Mouse (Mus musculus) intestine, embryonic 16.5 days (tissue): ENCODE results near the gene Satb2. TPM values are rescaled to one million over a fixed set of nuclear protein-coding genes. Genes with fewer than 3 reads are reported as not detected.

Experiments used
- ATAC-seq: fragments of 200-750 bp; cut with Nextera tagmentation; 2 replicates; pipeline ENCODE4 v1.8.0; 2017; ENCODE audit warnings: moderate TSS enrichment, moderate library complexity
- H3K27ac ChIP-seq: fragments of 300-500 bp; sonication (generic); 2 replicates; pipeline ENCODE4 v1.5.1; 2014; ENCODE audit warnings: mild to moderate bottlenecking, low read length
- H3K27me3 ChIP-seq: fragments of 300-500 bp; sonication (generic); replicated peaks from 2 replicates; pipeline ENCODE4 v1.6.1; 2014; ENCODE audit warnings: low read length, control low read depth, mixed read lengths; ENCODE audit not compliant: control insufficient read depth, insufficient read depth
- H3K36me3 ChIP-seq: fragments of 300-500 bp; sonication (generic); 2 replicates; pipeline ENCODE4 v1.6.1; 2014; ENCODE audit warnings: low read length, control low read depth; ENCODE audit not compliant: control insufficient read depth, insufficient read depth
- H3K4me1 ChIP-seq: fragments of 300-500 bp; sonication (generic); 2 replicates; pipeline ENCODE4 v1.6.1; 2014; ENCODE audit warnings: low read length, control low read depth, mixed read lengths; ENCODE audit not compliant: control insufficient read depth, insufficient read depth
- H3K4me2 ChIP-seq: fragments of 300-500 bp; sonication (generic); 2 replicates; pipeline ENCODE4 v1.6.1; 2014; ENCODE audit warnings: low read depth, low read length, control low read depth
- H3K4me3 ChIP-seq: fragments of 300-500 bp; sonication (generic); 2 replicates; pipeline ENCODE4 v1.5.1; 2014; ENCODE audit warnings: mild to moderate bottlenecking, low read length
- H3K9ac ChIP-seq: fragments of 300-500 bp; sonication (generic); 2 replicates; pipeline ENCODE4 v1.6.1; 2014; ENCODE audit warnings: low read depth, low read length
- H3K9me3 ChIP-seq: fragments of 300-500 bp; sonication (generic); 2 replicates; pipeline ENCODE4 v1.6.1; 2016; ENCODE audit warnings: low read length, control low read depth; ENCODE audit not compliant: control insufficient read depth
- WGBS: fragments of 180-500 bp; shearing (Covaris S2); extraction: QIAGEN DNeasy Blood & Tissue Kit; methylation state at CpG from one replicate; pipeline ENCODE4 v1.1.7; 2014; 5-methylcytosine and 5-hydroxymethylcytosine counted together
- polyA plus RNA-seq: library from polyadenylated mRNA; unstranded; fragments of >200 nt; fragmentation: Nextera tagmentation; extraction: Ambion mirVana; gene quantifications from 2 replicates; pipeline ENCODE4 v1.2.1, GENCODE M21; 2015

Satb2 gene
- polyA plus RNA-seq, 1 experiment from 2014 or later: 2.1 TPM

GRCm38 (mm10) chr1:56969364-56970360 is 8.8 kb downstream of the Satb2 start:
- ATAC-seq: peak; percentile 80
- peak overlapping the region; percentile 39 for H3K27ac ChIP-seq
- H3K9ac ChIP-seq: peak overlapping the region; percentile 32
- no peaks in the 10 kb centered on the region for H3K9me3 ChIP-seq
- H3K36me3 ChIP-seq: no peaks in the 10 kb centered on the region
- 5% methylated on average over 47 of the region's 47 CpGs for WGBS
- 0 out of 2 replicates have a peak, but pooled peaks cover 2% of the 10 kb centered on the region for H3K27me3 ChIP-seq
- H3K4me2 ChIP-seq: peak overlapping the region; percentile 93
- 0 out of 2 replicates have a peak, but pooled peaks cover 7% of the 10 kb centered on the region for H3K4me1 ChIP-seq
- peak overlapping the region; percentile 87 for H3K4me3 ChIP-seq

GRCm38 (mm10) chr1:56965879-56966579 is 12.4 kb downstream of the Satb2 start:
- Histone ChIP-seq H3K27me3 (0 out of 2 replicates have a peak, but pooled peaks cover 2% of the 10 kb centered on the region), H3K36me3 (no peaks in the 10 kb centered on the region), H3K4me3 (no peak overlapping the region), H3K27ac (no peak overlapping the region), H3K9ac (no peak overlapping the region), H3K4me2 (no peak overlapping the region), H3K4me1 (0 out of 2 replicates have a peak, but pooled peaks cover 7% of the 10 kb centered on the region), H3K9me3 (no peaks in the 10 kb centered on the region)
- no peak for ATAC-seq
- WGBS: 50% methylated on average over 3 of the region's 3 CpGs

DNA sequence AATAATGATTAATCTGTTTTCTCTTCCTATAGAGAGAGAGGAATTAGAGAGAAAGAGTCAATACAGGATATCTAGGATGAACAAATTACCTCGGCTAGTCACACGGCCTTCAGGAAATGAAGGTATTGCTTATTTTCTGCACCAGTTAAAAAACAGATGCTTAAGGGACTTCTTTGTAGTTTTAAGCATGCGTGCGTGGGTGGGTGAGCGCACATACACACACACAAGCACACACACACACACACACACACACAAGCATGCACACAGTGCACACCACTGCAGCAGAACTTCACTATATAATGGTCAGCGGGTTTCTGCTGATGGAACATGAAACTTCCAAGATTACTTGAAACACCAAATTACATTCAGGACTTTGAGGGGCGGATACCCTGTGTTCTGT is 14.0 kb downstream of the Satb2 start:
- H3K9ac ChIP-seq: no peak overlapping the region
- H3K27me3 ChIP-seq: no peaks in the 10 kb centered on the region
- H3K4me3 ChIP-seq: no peak overlapping the region
- no peak for ATAC-seq
- no peak overlapping the region for H3K27ac ChIP-seq
- H3K9me3 ChIP-seq: no peaks in the 10 kb centered on the region
- no peaks in the 10 kb centered on the region for H3K4me1 ChIP-seq
- 79% methylated on average over 7 of the region's 7 CpGs for WGBS
- no peak overlapping the region for H3K4me2 ChIP-seq
- no peaks in the 10 kb centered on the region for H3K36me3 ChIP-seq

- ATAC-seq: no peak
- H3K4me2 ChIP-seq: no peak overlapping the region
- H3K9ac ChIP-seq: no peak overlapping the region
- H3K4me3 ChIP-seq: no peak overlapping the region
- no peaks in the 10 kb centered on the region for H3K36me3 ChIP-seq
- no peaks in the 10 kb centered on the region for H3K4me1 ChIP-seq
- no peaks in the 10 kb centered on the region for H3K9me3 ChIP-seq
- no peak overlapping the region for H3K27ac ChIP-seq
- 84% methylated on average over 4 of the region's 4 CpGs for WGBS
- H3K27me3 ChIP-seq: no peaks in the 10 kb centered on the region
Observed at GRCm38 (mm10) chr1:56963291-56963690, 15.2 kb downstream of the Satb2 start.

DNA sequence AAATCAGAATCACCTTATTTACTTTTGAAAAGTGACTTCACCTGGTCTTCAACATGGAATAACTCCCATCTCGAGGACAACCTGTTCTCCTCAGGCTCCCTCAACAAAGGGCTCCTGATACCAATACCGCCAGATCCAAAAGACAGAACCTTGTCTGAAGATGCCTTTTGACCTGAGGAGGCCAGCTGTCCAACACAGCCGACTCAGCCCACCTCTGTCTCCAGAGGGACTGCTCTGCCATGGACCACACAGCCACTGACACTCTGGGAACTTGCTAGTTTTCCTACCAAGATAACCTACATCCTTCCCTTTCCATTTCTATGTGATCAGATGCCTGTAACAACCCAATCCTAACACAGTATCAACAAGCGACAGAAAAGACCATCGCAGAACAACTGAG is 19.5 kb downstream of the Satb2 start:
- H3K27me3 ChIP-seq: no peaks in the 10 kb centered on the region
- H3K27ac ChIP-seq: no peak overlapping the region
- no peaks in the 10 kb centered on the region for H3K4me1 ChIP-seq
- H3K4me2 ChIP-seq: no peak overlapping the region
- H3K9ac ChIP-seq: no peak overlapping the region
- no peak for ATAC-seq
- H3K4me3 ChIP-seq: no peak overlapping the region
- H3K9me3 ChIP-seq: no peaks in the 10 kb centered on the region
- no peaks in the 10 kb centered on the region for H3K36me3 ChIP-seq
- WGBS: 89% methylated on average over 5 of the region's 5 CpGs

DNA sequence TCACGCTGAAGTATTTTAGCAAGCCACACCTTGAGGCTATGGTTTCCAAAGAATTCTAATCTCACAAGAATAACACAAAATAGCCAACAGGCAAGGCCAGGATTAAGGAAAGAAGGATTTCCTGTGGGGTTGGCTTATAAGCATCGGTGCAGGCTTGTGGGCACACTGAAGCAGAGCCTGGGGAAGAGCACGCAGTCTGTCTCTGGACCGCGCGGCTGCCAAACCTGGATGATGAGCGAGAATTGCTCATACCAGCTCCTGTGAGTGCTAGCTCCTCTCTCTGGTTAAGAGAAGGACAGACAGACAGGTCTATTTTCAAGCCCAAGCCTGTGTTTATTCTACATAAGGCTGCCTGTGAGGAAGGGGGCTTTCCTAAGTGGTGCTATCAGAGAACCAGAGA is 20.5 kb downstream of the Satb2 start:
- WGBS: 91% methylated on average over 7 of the region's 7 CpGs

DNA sequence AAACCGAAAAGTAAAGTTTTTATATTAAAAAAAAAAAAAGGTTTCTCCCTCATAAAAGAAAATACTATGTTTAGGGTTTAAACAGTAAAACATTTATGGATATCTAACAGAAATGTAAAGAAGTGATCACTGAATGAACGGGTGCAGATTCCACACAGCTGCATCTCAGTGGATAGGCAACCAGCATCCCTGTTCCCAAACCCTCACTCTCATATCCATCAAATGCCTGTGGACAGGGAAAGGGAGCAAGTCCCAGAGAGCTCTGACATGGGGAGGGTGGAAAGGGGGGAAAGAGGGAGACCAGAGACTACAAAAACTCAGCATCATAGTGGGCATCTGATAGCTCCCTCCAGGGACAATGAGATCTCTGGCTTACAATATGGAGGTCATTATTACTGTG is 21.6 kb downstream of the Satb2 start:
- Histone ChIP-seq H3K9me3 (no peaks in the 10 kb centered on the region), H3K36me3 (no peaks in the 10 kb centered on the region), H3K4me2 (no peak overlapping the region), H3K4me1 (no peaks in the 10 kb centered on the region), H3K27ac (no peak overlapping the region), H3K9ac (no peak overlapping the region), H3K27me3 (no peaks in the 10 kb centered on the region), H3K4me3 (no peak overlapping the region)
- 85% methylated on average over 2 of the region's 2 CpGs for WGBS
- ATAC-seq: no peak

More for the DNA sequence above, 20.5 kb downstream of the Satb2 start:
- no peaks in the 10 kb centered on the region for H3K27me3 ChIP-seq
- no peak overlapping the region for H3K4me3 ChIP-seq
- no peak overlapping the region for H3K27ac ChIP-seq
- no peaks in the 10 kb centered on the region for H3K9me3 ChIP-seq
- no peaks in the 10 kb centered on the region for H3K36me3 ChIP-seq
- H3K4me1 ChIP-seq: no peaks in the 10 kb centered on the region
- H3K9ac ChIP-seq: no peak overlapping the region
- ATAC-seq: no peak
- H3K4me2 ChIP-seq: no peak overlapping the region

DNA sequence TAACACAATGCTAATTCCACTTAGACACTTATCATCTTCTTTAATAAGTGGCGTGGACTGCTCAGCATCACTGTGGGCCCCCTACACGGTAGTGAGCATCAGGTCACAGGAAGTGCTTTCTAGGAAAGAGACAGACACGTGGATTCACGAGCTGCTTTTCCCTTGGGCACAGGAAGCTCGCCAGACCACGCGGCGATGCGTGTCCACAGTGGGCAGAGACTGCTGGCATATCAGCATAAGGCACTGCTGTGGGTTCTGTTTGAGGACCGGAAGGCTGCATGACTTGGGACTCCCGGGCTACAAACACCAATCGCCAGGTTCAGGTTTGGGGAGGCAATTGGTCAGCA is 22.7 kb downstream of the Satb2 start:
- Histone ChIP-seq H3K9ac (no peak overlapping the region), H3K9me3 (no peaks in the 10 kb centered on the region), H3K36me3 (no peaks in the 10 kb centered on the region), H3K4me2 (no peak overlapping the region), H3K27me3 (no peaks in the 10 kb centered on the region), H3K27ac (no peak overlapping the region), H3K4me3 (no peak overlapping the region), H3K4me1 (no peaks in the 10 kb centered on the region)
- WGBS: 63% methylated on average over 12 of the region's 12 CpGs
- no peak for ATAC-seq

DNA sequence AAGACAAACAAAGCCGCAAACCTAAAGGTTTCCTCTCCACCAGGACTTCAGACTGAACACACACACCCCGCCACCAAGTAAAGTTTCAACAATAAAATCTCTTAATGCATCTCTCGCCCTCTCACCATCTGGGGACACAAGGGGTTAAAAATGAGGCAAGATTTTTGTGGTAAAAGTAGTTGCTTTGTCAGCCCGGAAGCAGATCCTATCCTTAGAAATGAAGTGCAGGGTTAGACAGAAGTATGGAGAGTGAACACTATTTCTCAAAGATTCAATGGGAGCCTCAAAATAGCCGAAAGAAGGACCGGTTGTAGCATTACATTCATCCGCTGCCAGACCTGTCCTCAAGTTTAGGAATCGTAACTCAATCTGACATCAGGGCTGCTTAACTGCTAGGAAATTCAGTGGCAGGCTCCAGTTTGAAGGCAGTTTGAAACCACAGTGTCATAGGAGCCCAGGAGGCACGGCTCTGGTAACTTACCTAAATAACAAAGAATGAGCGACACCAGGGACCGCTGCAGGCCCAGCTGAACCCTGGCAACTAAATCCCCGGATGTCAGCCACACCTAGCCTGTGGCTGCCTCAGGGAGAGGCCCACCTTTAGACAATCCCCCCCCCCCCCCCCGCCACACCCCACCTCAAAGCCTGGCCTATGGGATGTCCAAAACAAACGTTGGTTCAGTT is 23.3 kb downstream of the Satb2 start:
- Histone ChIP-seq H3K9me3 (no peaks in the 10 kb centered on the region), H3K9ac (no peak overlapping the region), H3K4me3 (no peak overlapping the region), H3K27me3 (no peaks in the 10 kb centered on the region), H3K4me2 (no peak overlapping the region), H3K36me3 (no peaks in the 10 kb centered on the region), H3K4me1 (no peaks in the 10 kb centered on the region), H3K27ac (no peak overlapping the region)
- WGBS: 60% methylated on average over 14 of the region's 14 CpGs
- no peak for ATAC-seq
